Mouse (Mus musculus): ENCODE data around the gene BC052040. TPM values are rescaled to one million over a fixed set of nuclear protein-coding genes. Genes with fewer than 3 reads are reported as not detected.

The BC052040 gene
- polyA plus RNA-seq, 2 experiments = 5.0 to 7.9 TPM

DNA sequence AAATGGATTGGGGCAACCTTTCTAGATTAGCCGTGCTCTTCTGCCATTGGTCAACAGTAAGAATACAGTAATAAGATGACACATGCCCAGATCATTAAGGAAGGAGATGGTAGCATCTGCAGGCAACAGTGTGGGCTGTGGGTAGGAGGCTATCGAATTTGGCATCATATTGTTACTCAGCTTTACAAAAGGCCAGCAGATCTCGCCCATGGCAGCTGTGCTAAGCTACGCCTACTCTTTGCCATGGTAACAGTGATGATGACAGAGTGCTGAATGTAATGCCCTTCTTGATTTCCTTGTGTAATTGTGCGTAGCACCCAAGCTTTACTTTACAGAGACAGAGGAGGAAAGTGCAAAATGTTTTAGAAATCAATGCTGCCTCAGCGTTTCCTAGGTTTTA, 106.8 kb downstream of the BC052040 start:
- no peak overlapping the region for H3K4me2 ChIP-seq (ENCODE audit: low read depth)
- H3K36me3 ChIP-seq (replicated peaks; ENCODE audit: control insufficient read depth, insufficient read depth, low read depth) = no peaks in the 10 kb centered on the region
- ATAC-seq (ENCODE audit: insufficient read depth) (no peak), DNase-seq (ENCODE audit: low read depth in 3 of 3, low spot score in 3 of 3) (no peak)
- 75% methylated on average over 6 of the region's 6 CpGs for WGBS (ENCODE audit: insufficient replicate concordance)
- H3K9me3 ChIP-seq (ENCODE audit: control insufficient read depth, low read length) = no peaks in the 10 kb centered on the region
- H3K4me1 ChIP-seq (replicated peaks; ENCODE audit: control insufficient read depth in 2 of 2, insufficient read depth in 2 of 2, low read length in 1 of 2) = no peaks in the 10 kb centered on the region
- no peak overlapping the region for H3K9ac ChIP-seq (replicated peaks)
- H3K4me3 ChIP-seq (ENCODE audit: insufficient read depth in 1 of 2, low read depth in 2 of 2, low read length in 2 of 2) = no peak overlapping the region
- no peak for TF ChIP-seq CTCF (IDR thresholded peaks at IDR 0.05; ENCODE audit: low read depth)
- no peak for TF ChIP-seq EP300 (IDR thresholded peaks at IDR 0.05; ENCODE audit: low read depth)
- H3K27ac ChIP-seq = no peak overlapping the region
- no peaks in the 10 kb centered on the region for H3K27me3 ChIP-seq (ENCODE audit: control insufficient read depth, insufficient read depth, low read length)

DNA sequence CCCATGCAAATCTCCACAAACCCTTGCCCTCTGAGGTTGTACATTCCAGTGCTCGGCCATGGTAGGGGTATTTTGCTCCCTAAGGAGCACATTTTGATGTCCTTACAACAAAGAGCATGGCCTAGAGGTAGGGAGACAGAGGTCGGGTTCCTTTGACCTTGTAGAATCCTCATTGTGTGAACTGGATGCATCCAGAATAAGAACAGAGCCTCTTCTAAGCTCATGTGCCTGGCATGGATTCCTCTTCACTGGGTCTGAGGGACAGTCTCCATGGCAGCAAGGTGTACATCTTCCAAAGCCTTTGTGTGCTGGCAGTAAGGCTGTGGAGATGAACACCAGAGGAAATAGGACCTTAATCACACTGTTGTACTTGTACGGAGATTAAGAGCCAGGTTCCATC, 112.3 kb downstream of the BC052040 start:
- ATAC-seq (ENCODE audit: insufficient read depth) (no peak), DNase-seq (ENCODE audit: low read depth in 3 of 3, low spot score in 3 of 3) (no peak)
- H3K36me3 ChIP-seq (replicated peaks; ENCODE audit: control insufficient read depth, insufficient read depth, low read depth) = no peaks in the 10 kb centered on the region
- no peak overlapping the region for H3K27ac ChIP-seq
- WGBS (ENCODE audit: insufficient replicate concordance) = 62% methylated on average over 3 of the region's 3 CpGs
- H3K27me3 ChIP-seq (ENCODE audit: control insufficient read depth, insufficient read depth, low read length) = no peaks in the 10 kb centered on the region
- H3K4me2 ChIP-seq (ENCODE audit: low read depth) = no peak overlapping the region
- H3K9ac ChIP-seq (replicated peaks) = no peak overlapping the region
- H3K4me1 ChIP-seq (replicated peaks; ENCODE audit: control insufficient read depth in 2 of 2, insufficient read depth in 2 of 2, low read length in 1 of 2) = no peaks in the 10 kb centered on the region
- TF ChIP-seq CTCF (IDR thresholded peaks at IDR 0.05; ENCODE audit: low read depth) (no peak), EP300 (IDR thresholded peaks at IDR 0.05; ENCODE audit: low read depth) (no peak)
- H3K9me3 ChIP-seq (ENCODE audit: control insufficient read depth, low read length) = no peaks in the 10 kb centered on the region
- no peak overlapping the region for H3K4me3 ChIP-seq (ENCODE audit: insufficient read depth in 1 of 2, low read depth in 2 of 2, low read length in 2 of 2)

DNA sequence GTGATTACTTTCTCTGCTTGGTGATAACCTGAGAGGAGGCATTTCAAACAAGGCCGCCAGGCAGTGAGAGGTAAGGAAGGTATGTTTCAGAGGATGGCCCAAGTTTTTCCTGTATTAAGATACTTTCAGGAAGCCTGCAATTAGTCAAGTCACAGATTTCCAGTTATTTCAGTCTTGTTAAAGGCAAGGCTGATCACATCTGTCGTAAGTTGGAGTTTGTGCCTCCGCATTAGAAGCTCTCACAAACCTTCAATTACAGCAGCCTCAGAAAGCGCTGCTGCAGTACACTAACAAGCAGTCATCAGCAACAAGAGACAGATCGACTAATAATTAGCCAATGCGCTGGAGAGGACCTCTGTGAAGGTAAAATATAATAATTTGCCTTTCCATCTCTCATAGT, 112.9 kb downstream of the BC052040 start:
- H3K27me3 ChIP-seq (ENCODE audit: control insufficient read depth, insufficient read depth, low read length) = no peaks in the 10 kb centered on the region
- H3K4me1 ChIP-seq (replicated peaks; ENCODE audit: control insufficient read depth in 2 of 2, insufficient read depth in 2 of 2, low read length in 1 of 2) = no peaks in the 10 kb centered on the region
- no peak for ATAC-seq (ENCODE audit: insufficient read depth)
- H3K36me3 ChIP-seq (replicated peaks; ENCODE audit: control insufficient read depth, insufficient read depth, low read depth) = no peaks in the 10 kb centered on the region
- no peak for DNase-seq (ENCODE audit: low read depth in 3 of 3, low spot score in 3 of 3)
- 77% methylated on average over 6 of the region's 6 CpGs for WGBS (ENCODE audit: insufficient replicate concordance)
- TF ChIP-seq EP300 (IDR thresholded peaks at IDR 0.05; ENCODE audit: low read depth) (no peak), CTCF (IDR thresholded peaks at IDR 0.05; ENCODE audit: low read depth) (no peak)
- no peak overlapping the region for H3K9ac ChIP-seq (replicated peaks)
- no peak overlapping the region for H3K4me2 ChIP-seq (ENCODE audit: low read depth)
- H3K9me3 ChIP-seq (ENCODE audit: control insufficient read depth, low read length) = no peaks in the 10 kb centered on the region
- no peak overlapping the region for H3K4me3 ChIP-seq (ENCODE audit: insufficient read depth in 1 of 2, low read depth in 2 of 2, low read length in 2 of 2)
- no peak overlapping the region for H3K27ac ChIP-seq

GRCm38 (mm10) chr2:115699032-115699431, 117.5 kb downstream of the BC052040 start:
- WGBS (ENCODE audit: insufficient replicate concordance) = 82% methylated on average over 5 of the region's 5 CpGs
- no peak for ATAC-seq (ENCODE audit: insufficient read depth)
- Histone ChIP-seq H3K36me3 (replicated peaks; ENCODE audit: control insufficient read depth, insufficient read depth, low read depth) (no peaks in the 10 kb centered on the region), H3K27ac (no peak overlapping the region), H3K9ac (replicated peaks) (no peak overlapping the region), H3K4me3 (ENCODE audit: insufficient read depth in 1 of 2, low read depth in 2 of 2, low read length in 2 of 2) (no peak overlapping the region), H3K4me2 (ENCODE audit: low read depth) (no peak overlapping the region), H3K4me1 (replicated peaks; ENCODE audit: control insufficient read depth in 2 of 2, insufficient read depth in 2 of 2, low read length in 1 of 2) (no peaks in the 10 kb centered on the region), H3K9me3 (ENCODE audit: control insufficient read depth, low read length) (no peaks in the 10 kb centered on the region), H3K27me3 (ENCODE audit: control insufficient read depth, insufficient read depth, low read length) (no peaks in the 10 kb centered on the region)
- DNase-seq (ENCODE audit: low read depth in 3 of 3, low spot score in 3 of 3) = no peak
- no peak for TF ChIP-seq CTCF (IDR thresholded peaks at IDR 0.05; ENCODE audit: low read depth)
- TF ChIP-seq EP300 (IDR thresholded peaks at IDR 0.05; ENCODE audit: low read depth) = no peak

GRCm38 (mm10) chr2:115702610-115703009, 121.1 kb downstream of the BC052040 start:
- H3K4me3 ChIP-seq (ENCODE audit: insufficient read depth in 1 of 2, low read depth in 2 of 2, low read length in 2 of 2) = no peak overlapping the region
- DNase-seq (ENCODE audit: low read depth in 3 of 3, low spot score in 3 of 3) (no peak), ATAC-seq (ENCODE audit: insufficient read depth) (no peak)
- WGBS (ENCODE audit: insufficient replicate concordance) = 76% methylated on average over 5 of the region's 5 CpGs
- no peaks in the 10 kb centered on the region for H3K36me3 ChIP-seq (replicated peaks; ENCODE audit: control insufficient read depth, insufficient read depth, low read depth)
- no peak overlapping the region for H3K9ac ChIP-seq (replicated peaks)
- no peak overlapping the region for H3K4me2 ChIP-seq (ENCODE audit: low read depth)
- H3K27ac ChIP-seq = no peak overlapping the region
- H3K4me1 ChIP-seq (replicated peaks; ENCODE audit: control insufficient read depth in 2 of 2, insufficient read depth in 2 of 2, low read length in 1 of 2) = no peaks in the 10 kb centered on the region
- no peaks in the 10 kb centered on the region for H3K9me3 ChIP-seq (ENCODE audit: control insufficient read depth, low read length)
- H3K27me3 ChIP-seq (ENCODE audit: control insufficient read depth, insufficient read depth, low read length) = no peaks in the 10 kb centered on the region
- no peak for TF ChIP-seq CTCF (IDR thresholded peaks at IDR 0.05; ENCODE audit: low read depth)
- TF ChIP-seq EP300 (IDR thresholded peaks at IDR 0.05; ENCODE audit: low read depth) = no peak
